Mouse (Mus musculus) mouse embryonic stem cell (cell line): ENCODE data around the gene Ogg1.

Experiments used
- in situ Hi-C, 2 experiments: fragments of 300-500 bp; cut with MboI; formaldehyde crosslinking; loops; 1 replicate in 1 of 2; 3 replicates in 1 of 2; pipeline ENCODE4 v1.14.3; 2019 to 2020; ENCODE audit warnings: low sequenced_read_pairs in 2 of 2, low pct_unique_long_range_greater_than_20kb in 1 of 2, mixed read lengths in 1 of 2; ENCODE audit not compliant: unreplicated experiment in 1 of 2

Gene Ogg1

GRCm38 (mm10) chr6:113362241-113362640 lies 35.5 kb downstream of the Ogg1 start:
- in situ Hi-C loops = no loop called here

GRCm38 (mm10) chr6:113364518-113365135 lies 37.9 kb downstream of the Ogg1 start:
- in situ Hi-C loops = no loop called here

- in situ Hi-C loops = no loop called here
These were observed 39.9 kb downstream of the Ogg1 start for GRCm38 (mm10) chr6:113366639-113367038.

- in situ Hi-C loops = no loop called here
These were observed 40.8 kb downstream of the Ogg1 start for GRCm38 (mm10) chr6:113367574-113367973.

- in situ Hi-C loops = no loop called here
These were observed 41.4 kb downstream of the Ogg1 start for GRCm38 (mm10) chr6:113368124-113368523.

GRCm38 (mm10) chr6:113368577-113368976 lies 41.8 kb downstream of the Ogg1 start:
- in situ Hi-C loops = no loop called here

- in situ Hi-C loops = no loop called here
These were observed 43.6 kb downstream of the Ogg1 start for GRCm38 (mm10) chr6:113370194-113370929.

- in situ Hi-C loops = no loop called here
These were observed 46.7 kb downstream of the Ogg1 start for GRCm38 (mm10) chr6:113373491-113373890.

GRCm38 (mm10) chr6:113377172-113377495 lies 50.4 kb downstream of the Ogg1 start:
- in situ Hi-C loops = no loop called here

- in situ Hi-C loops = no loop called here
These were observed 51.0 kb downstream of the Ogg1 start, which contains the start of the genes Tada3 and Arpc4 for GRCm38 (mm10) chr6:113377496-113378385. Gene Tada3, minus strand, starts transcription at chr6:113377883. Gene Arpc4, plus strand, starts transcription at chr6:113378115.

- in situ Hi-C loops = no loop called here
These were observed 52.5 kb downstream of the Ogg1 start for GRCm38 (mm10) chr6:113379246-113379645.

- in situ Hi-C loops = no loop called here
These were observed 53.7 kb downstream of the Ogg1 start for GRCm38 (mm10) chr6:113380480-113380879.

GRCm38 (mm10) chr6:113384351-113384927 lies 57.7 kb downstream of the Ogg1 start:
- in situ Hi-C loops = no loop called here
